Mouse (Mus musculus): Measurements from ENCODE around the gene Fgfrl1. TPM values are rescaled to one million over a fixed set of nuclear protein-coding genes. Genes with fewer than 3 reads are reported as not detected.

Fgfrl1 gene
- total and polyA plus RNA-seq, 2 experiments from 2014 or later = 7.1 to 17.1 TPM

DNA sequence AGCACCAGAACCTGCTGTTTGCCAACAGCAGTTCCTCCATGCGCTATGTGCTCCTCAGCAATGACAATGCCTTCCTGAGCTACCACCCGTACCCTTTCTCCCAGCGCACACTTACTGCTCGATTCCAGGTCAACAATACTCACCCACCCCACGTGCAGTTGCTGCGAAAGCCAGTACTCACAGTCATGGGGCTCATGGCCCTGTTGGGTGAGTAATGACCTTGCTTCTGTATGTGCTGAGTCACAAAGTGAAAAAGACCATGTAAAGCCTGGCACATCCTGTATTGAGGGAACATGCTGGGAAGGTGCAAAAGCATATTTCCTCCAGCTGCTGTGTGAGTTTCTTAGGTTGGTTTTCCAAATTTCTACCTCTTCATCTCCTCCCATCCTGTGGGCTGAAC, 11.3 kb upstream of the Fgfrl1 start:
- no peak overlapping the region for H3K4me3 ChIP-seq (ENCODE audit: low read depth, low read length)
- no peaks in the 10 kb centered on the region for H3K36me3 ChIP-seq (ENCODE audit: insufficient read depth)
- no peaks in the 10 kb centered on the region for H3K9me3 ChIP-seq (ENCODE audit: low read length)
- no peak overlapping the region for H3K4me2 ChIP-seq (ENCODE audit: low read depth)
- H3K27me3 ChIP-seq (ENCODE audit: insufficient read depth, low read length) = no peaks in the 10 kb centered on the region
- no peak overlapping the region for H3K9ac ChIP-seq
- no peak overlapping the region for H3K27ac ChIP-seq (ENCODE audit: low read depth, low read length)
- no peak for TF ChIP-seq CTCF (IDR thresholded peaks at IDR 0.05; ENCODE audit: low read depth)
- ATAC-seq (no peak), DNase-seq (no peak)
- peaks cover 9% of the 10 kb centered on the region for H3K4me1 ChIP-seq (ENCODE audit: insufficient read depth)
- WGBS = 96% methylated on average over 6 of the region's 6 CpGs

DNA sequence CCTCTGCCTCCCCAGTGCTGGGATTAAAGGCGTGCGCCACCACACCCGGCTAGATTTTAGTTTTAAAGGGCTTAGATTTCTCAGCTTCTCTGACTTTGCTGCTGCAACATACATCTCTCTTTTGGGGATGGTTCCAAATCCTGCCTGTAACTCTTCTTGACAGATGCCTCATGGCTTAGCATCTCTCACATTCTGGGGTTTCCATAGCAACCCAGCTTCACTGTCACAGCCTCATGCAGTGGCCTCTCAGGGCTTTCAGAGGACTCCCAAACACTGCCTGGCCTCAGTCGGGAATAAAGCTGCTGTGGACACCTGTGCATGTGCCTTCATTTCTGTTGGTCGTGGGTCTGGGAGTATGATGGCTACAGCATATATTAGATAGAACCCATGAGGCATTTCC, 3.1 kb upstream of the Fgfrl1 start:
- DNase-seq (peak; percentile 67), ATAC-seq (peak; percentile 39; the same call in 1 of the 2 replicates)

DNA sequence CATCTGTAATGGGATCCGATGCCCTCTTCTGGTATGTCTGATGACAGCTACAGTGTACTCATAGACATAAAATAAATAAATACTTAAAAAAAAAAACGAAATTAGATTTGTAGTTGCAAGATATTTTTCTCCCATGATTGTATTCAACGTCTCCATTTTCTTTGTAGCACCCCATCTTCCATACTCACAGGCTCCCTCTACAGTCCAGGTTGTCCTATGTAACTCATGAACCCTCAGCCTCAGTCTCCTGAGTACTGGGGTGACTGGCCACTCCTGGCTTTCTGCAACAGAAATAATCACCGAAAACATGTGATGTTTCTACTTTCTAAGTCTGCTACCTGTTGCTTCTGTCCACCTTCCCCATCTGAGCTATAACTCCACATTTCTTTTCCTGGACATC, 1.0 kb upstream of the Fgfrl1 start:
- no peak for DNase-seq
- H3K4me1 ChIP-seq (ENCODE audit: insufficient read depth) = 0 out of 2 replicates have a peak, but pooled peaks cover 2% of the 10 kb centered on the region
- 84% methylated on average over 4 of the region's 4 CpGs for WGBS
- H3K9ac ChIP-seq = no peak overlapping the region
- no peak overlapping the region for H3K4me2 ChIP-seq (ENCODE audit: low read depth)
- H3K27me3 ChIP-seq (ENCODE audit: insufficient read depth, low read length) = 0 out of 2 replicates have a peak, but pooled peaks cover 8% of the 10 kb centered on the region
- H3K9me3 ChIP-seq (ENCODE audit: low read length) = no peaks in the 10 kb centered on the region
- H3K27ac ChIP-seq (ENCODE audit: low read depth, low read length) = no peak overlapping the region
- TF ChIP-seq CTCF (IDR thresholded peaks at IDR 0.05; ENCODE audit: low read depth) = no peak
- H3K4me3 ChIP-seq (ENCODE audit: low read depth, low read length) = no peak overlapping the region
- ATAC-seq = no peak
- no peaks in the 10 kb centered on the region for H3K36me3 ChIP-seq (ENCODE audit: insufficient read depth)

More for the DNA sequence above, 3.1 kb upstream of the Fgfrl1 start:
- no peak overlapping the region for H3K9ac ChIP-seq
- H3K27me3 ChIP-seq (ENCODE audit: insufficient read depth, low read length) = 0 out of 2 replicates have a peak, but pooled peaks cover 8% of the 10 kb centered on the region
- no peak overlapping the region for H3K4me2 ChIP-seq (ENCODE audit: low read depth)
- H3K36me3 ChIP-seq (ENCODE audit: insufficient read depth) = no peaks in the 10 kb centered on the region
- TF ChIP-seq CTCF (IDR thresholded peaks at IDR 0.05; ENCODE audit: low read depth) = no peak
- H3K27ac ChIP-seq (ENCODE audit: low read depth, low read length) = no peak overlapping the region
- no peak overlapping the region for H3K4me3 ChIP-seq (ENCODE audit: low read depth, low read length)
- no peaks in the 10 kb centered on the region for H3K9me3 ChIP-seq (ENCODE audit: low read length)
- no peaks in the 10 kb centered on the region for H3K4me1 ChIP-seq (ENCODE audit: insufficient read depth)
- WGBS = 62% methylated on average over 5 of the region's 5 CpGs

DNA sequence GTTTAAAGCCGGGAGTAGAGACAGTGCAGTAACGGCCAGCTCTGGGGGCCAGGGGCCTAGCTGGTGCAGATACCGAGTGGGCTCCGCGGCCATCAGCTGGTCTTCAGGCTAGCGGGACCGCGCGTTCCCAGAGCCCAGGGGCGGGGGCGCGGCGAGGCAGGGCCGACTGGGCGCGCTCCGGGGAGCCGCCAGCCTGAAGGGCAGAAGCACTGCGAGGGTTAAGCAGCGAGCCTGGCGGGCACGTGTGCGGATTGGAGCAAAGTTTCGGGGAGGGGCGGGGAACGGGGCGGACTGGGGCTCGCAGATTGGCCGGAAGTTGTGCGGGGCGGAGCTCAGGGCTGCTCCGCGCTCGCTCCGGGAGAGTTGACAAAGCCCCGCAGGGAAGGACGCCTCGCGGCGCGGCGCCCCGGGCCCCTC, 1.7 kb downstream of the Fgfrl1 start:
- 1% methylated on average over 34 of the region's 43 CpGs for WGBS
- TF ChIP-seq CTCF (IDR thresholded peaks at IDR 0.05; ENCODE audit: low read depth) = no peak
- 0 out of 2 replicates have a peak, but pooled peaks cover 2% of the 10 kb centered on the region for H3K4me1 ChIP-seq (ENCODE audit: insufficient read depth)
- H3K4me3 ChIP-seq (ENCODE audit: low read depth, low read length) = peak overlapping the region; percentile 65
- no peaks in the 10 kb centered on the region for H3K36me3 ChIP-seq (ENCODE audit: insufficient read depth)
- no peak overlapping the region for H3K9ac ChIP-seq
- peak; percentile 91 for DNase-seq
- peak; percentile 98 for ATAC-seq
- H3K27me3 ChIP-seq (ENCODE audit: insufficient read depth, low read length) = 0 out of 2 replicates have a peak, but pooled peaks cover 8% of the 10 kb centered on the region
- H3K9me3 ChIP-seq (ENCODE audit: low read length) = no peaks in the 10 kb centered on the region
- H3K27ac ChIP-seq (ENCODE audit: low read depth, low read length) = no peak overlapping the region
- H3K4me2 ChIP-seq (ENCODE audit: low read depth) = peak overlapping the region; percentile 95

DNA sequence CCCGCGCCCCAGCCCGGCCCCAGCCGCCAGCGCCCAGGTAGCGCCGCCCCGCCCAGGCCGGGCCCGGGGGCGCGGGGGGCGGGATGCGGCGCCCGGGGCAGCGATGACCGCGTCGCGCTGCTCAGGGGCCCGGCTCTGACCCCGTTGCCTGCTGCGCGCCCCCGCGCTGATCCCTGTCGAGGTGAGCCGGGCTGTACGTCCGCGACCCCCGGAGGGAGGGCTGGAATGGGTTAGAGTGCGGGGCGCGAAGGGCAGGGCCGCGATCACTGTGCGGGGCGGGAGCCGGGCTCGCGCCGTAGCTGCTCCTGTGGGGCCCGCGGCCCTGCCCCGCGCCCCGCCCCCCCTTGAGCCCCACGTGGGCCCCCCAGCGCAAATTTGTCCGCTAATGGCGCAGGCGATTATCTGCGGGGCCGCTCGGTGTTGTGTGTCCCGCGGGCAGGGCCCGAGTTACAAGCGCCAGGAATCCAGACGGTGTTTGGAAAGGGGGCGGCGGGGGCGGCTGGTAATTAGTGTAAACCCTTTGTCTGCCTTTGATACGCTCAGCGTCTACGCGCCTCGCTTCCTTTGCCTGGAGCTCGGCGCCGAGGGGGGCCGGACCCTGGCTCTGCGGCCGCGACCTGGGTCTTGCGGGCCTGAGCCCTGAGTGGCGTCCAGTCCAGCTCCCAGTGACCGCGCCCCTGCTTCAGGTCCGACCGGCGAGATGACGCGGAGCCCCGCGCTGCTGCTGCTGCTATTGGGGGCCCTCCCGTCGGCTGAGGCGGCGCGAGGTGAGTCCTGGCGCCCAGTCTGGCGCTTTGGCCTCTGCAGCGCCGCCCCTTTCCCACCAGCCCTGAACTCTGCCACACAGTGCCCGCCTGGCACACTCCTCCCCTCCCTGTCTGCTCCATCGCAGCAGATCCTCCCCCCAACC, 2.4 kb downstream of the Fgfrl1 start:
- ATAC-seq (peak; percentile 32), DNase-seq (no peak)
- Histone ChIP-seq H3K4me1 (ENCODE audit: insufficient read depth) (0 out of 2 replicates have a peak, but pooled peaks cover 2% of the 10 kb centered on the region), H3K9ac (peak overlapping the region; percentile 39), H3K4me2 (ENCODE audit: low read depth) (peak overlapping the region; percentile 95), H3K36me3 (ENCODE audit: insufficient read depth) (no peaks in the 10 kb centered on the region), H3K27me3 (ENCODE audit: insufficient read depth, low read length) (0 out of 2 replicates have a peak, but pooled peaks cover 8% of the 10 kb centered on the region), H3K27ac (ENCODE audit: low read depth, low read length) (no peak overlapping the region), H3K9me3 (ENCODE audit: low read length) (no peaks in the 10 kb centered on the region), H3K4me3 (ENCODE audit: low read depth, low read length) (peak overlapping the region; percentile 65)
- no peak for TF ChIP-seq CTCF (IDR thresholded peaks at IDR 0.05; ENCODE audit: low read depth)
- WGBS = 3% methylated on average over 71 of the region's 99 CpGs

DNA sequence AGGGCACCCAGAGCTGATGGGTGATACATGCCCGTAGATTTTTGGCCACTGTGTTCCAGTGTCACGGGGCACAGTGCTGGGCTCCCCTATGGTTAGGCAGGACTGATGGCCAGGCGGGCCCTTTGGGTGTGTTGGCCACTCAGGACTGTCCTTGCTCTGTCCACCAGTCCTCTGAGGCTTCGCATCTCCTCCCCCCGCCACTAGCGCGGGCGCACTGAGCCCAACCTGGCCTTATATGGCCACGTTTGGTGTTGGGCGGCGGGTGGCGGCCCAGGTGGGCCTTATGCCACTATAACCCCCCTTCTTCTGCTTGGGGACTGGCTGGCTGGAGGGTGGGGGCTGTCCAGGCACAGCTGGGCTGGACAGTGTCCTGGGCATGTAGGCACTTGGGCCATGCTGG, 3.7 kb downstream of the Fgfrl1 start:
- 99% methylated on average over 12 of the region's 12 CpGs for WGBS
- TF ChIP-seq CTCF (IDR thresholded peaks at IDR 0.05; ENCODE audit: low read depth) = no peak
- H3K9me3 ChIP-seq (ENCODE audit: low read length) = no peaks in the 10 kb centered on the region
- 0 out of 2 replicates have a peak, but pooled peaks cover 8% of the 10 kb centered on the region for H3K27me3 ChIP-seq (ENCODE audit: insufficient read depth, low read length)
- H3K36me3 ChIP-seq (ENCODE audit: insufficient read depth) = no peaks in the 10 kb centered on the region
- ATAC-seq (no peak), DNase-seq (no peak)
- no peak overlapping the region for H3K4me2 ChIP-seq (ENCODE audit: low read depth)
- H3K27ac ChIP-seq (ENCODE audit: low read depth, low read length) = no peak overlapping the region
- no peak overlapping the region for H3K9ac ChIP-seq
- H3K4me3 ChIP-seq (ENCODE audit: low read depth, low read length) = no peak overlapping the region
- 0 out of 2 replicates have a peak, but pooled peaks cover 2% of the 10 kb centered on the region for H3K4me1 ChIP-seq (ENCODE audit: insufficient read depth)

DNA sequence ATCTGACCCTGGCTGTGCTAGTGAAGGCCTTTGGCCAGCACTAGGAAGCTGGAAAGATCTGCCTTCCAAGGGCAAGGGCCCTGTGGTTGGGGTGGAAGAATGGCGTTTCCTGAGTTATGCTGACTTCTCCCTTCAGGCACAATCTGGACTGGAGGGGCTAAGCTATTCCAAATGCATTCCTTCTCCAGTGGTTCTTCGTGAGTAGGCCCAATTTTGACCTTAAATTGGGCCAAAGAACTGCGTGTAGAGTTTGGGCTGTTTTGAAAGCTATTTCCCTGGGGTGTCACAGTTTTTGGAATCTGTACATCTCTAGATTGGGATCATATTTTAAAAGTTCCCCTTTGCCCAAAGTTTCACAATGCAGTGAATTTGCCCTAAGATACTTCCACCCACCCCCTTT, 4.4 kb downstream of the Fgfrl1 start:
- H3K27ac ChIP-seq (ENCODE audit: low read depth, low read length) = no peak overlapping the region
- ATAC-seq (no peak), DNase-seq (no peak)
- H3K9ac ChIP-seq = no peak overlapping the region
- no peaks in the 10 kb centered on the region for H3K36me3 ChIP-seq (ENCODE audit: insufficient read depth)
- no peaks in the 10 kb centered on the region for H3K9me3 ChIP-seq (ENCODE audit: low read length)
- no peak for TF ChIP-seq CTCF (IDR thresholded peaks at IDR 0.05; ENCODE audit: low read depth)
- no peak overlapping the region for H3K4me2 ChIP-seq (ENCODE audit: low read depth)
- 0 out of 2 replicates have a peak, but pooled peaks cover 2% of the 10 kb centered on the region for H3K4me1 ChIP-seq (ENCODE audit: insufficient read depth)
- no peak overlapping the region for H3K4me3 ChIP-seq (ENCODE audit: low read depth, low read length)
- WGBS = 86% methylated on average over 3 of the region's 3 CpGs
- 0 out of 2 replicates have a peak, but pooled peaks cover 8% of the 10 kb centered on the region for H3K27me3 ChIP-seq (ENCODE audit: insufficient read depth, low read length)
